Mouse (Mus musculus): ENCODE results near the gene Terf2. TPM values are rescaled to one million over a fixed set of nuclear protein-coding genes. Genes with fewer than 3 reads are reported as not detected.
"Not testable (repeated sequence)": the region's sequence is repeated elsewhere in the genome, so short reads cannot be mapped to it uniquely, and the experiment has no call there.

Gene Terf2
- polyA plus RNA-seq, 1 experiment from 2014 or later, result 26.8 TPM

DNA sequence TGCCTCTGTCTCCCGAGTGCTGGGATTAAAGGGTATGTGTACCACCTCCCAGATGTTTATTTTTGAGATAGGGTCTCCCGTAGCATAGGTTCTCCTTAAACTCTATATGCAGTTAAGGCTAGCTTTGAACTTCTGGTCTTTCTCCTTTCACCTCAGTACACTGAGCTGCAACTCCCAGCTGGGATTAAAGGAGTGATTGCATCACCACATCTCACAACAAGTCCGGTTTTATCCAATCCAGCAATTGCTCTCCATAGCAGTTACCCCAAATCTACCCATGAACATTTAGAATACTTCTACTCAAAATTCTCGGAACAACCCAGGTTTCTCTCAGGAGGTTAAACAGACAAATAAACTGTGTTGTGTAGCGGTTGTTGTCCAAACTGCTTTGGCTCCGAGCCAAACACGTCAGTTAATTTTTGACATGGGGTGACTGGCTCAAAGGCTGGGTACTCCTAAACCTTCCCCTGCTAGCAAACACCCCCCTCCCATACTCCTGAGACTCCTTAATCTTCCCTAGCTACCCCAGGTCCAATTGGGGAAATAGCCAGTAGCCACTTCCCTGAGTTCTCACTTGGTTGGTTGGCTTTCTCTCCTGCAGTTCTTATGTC, 25.4 kb upstream of the Terf2 start:
- no peak overlapping the region for H3K4me3 ChIP-seq (ENCODE audit: inconsistent target)
- H3K36me3 ChIP-seq (ENCODE audit: inconsistent target), result no peaks in the 10 kb centered on the region
- H3K79me2 ChIP-seq (ENCODE audit: inconsistent target), result no peaks in the 10 kb centered on the region
- H3K27ac ChIP-seq, result no peak overlapping the region
- 90% methylated on average over 7 of the region's 7 CpGs for WGBS (ENCODE audit: missing documents)

DNA sequence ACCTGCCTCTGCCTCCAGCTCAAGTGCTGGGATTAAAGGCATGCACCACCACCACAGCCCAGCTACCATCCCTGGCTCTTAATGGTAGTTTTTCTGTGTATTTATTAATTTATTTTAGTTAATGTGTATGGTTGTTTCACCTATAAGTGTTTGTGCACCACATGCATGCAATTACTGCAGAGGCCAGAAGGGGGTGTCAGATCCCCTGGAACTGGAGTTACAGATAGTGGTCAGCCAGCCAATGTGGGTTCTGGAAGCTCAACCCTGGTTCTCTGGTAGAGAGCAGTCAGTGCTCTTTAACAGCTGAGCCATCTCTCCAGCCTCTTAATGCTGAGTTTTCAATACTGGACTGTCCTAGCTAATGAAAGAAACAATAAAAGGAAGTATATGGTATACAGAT, 24.5 kb upstream of the Terf2 start:
- H3K4me3 ChIP-seq (ENCODE audit: inconsistent target), result no peak overlapping the region
- no peak overlapping the region for H3K27ac ChIP-seq
- no peaks in the 10 kb centered on the region for H3K36me3 ChIP-seq (ENCODE audit: inconsistent target)
- no peaks in the 10 kb centered on the region for H3K79me2 ChIP-seq (ENCODE audit: inconsistent target)

- no peak overlapping the region for H3K27ac ChIP-seq
- H3K79me2 ChIP-seq (ENCODE audit: inconsistent target), result no peaks in the 10 kb centered on the region
- H3K36me3 ChIP-seq (ENCODE audit: inconsistent target), result no peaks in the 10 kb centered on the region
- WGBS (ENCODE audit: missing documents), result 92% methylated on average over 9 of the region's 9 CpGs
- no peak overlapping the region for H3K4me3 ChIP-seq (ENCODE audit: inconsistent target)
Observed at GRCm38 (mm10) chr8:107119412-107119811, 23.1 kb upstream of the Terf2 start.

GRCm38 (mm10) chr8:107118803-107119233, 22.5 kb upstream of the Terf2 start:
- Histone ChIP-seq H3K4me3 (ENCODE audit: inconsistent target) (no peak overlapping the region), H3K79me2 (ENCODE audit: inconsistent target) (no peaks in the 10 kb centered on the region), H3K36me3 (ENCODE audit: inconsistent target) (no peaks in the 10 kb centered on the region), H3K27ac (no peak overlapping the region)
- 42% methylated on average over 7 of the region's 7 CpGs for WGBS (ENCODE audit: missing documents)

DNA sequence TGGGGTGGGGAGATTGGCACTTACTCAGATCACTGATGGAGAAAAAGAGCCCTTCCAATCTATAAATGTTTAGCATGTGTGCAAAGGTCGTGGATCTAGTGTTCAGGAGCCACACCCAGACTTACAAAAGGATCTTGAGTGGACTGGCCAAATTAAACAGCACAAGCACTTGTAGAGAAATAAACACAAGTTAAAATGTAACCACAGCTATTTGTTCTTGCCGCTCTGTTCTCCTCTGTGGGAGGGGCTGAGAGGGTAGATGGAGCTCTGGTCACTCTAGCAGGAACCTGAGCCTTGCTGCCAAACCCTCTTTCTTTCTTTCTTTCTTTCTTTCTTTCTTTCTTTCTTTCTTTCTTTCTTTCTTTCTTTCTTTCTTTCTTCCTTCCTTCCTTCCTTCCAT, 20.7 kb upstream of the Terf2 start:
- Histone ChIP-seq H3K79me2 (ENCODE audit: inconsistent target) (no peaks in the 10 kb centered on the region), H3K4me3 (ENCODE audit: inconsistent target) (no peak overlapping the region)
- WGBS (ENCODE audit: missing documents), result 100% methylated on average over 2 of the region's 2 CpGs

GRCm38 (mm10) chr8:107116023-107116422, 19.7 kb upstream of the Terf2 start:
- no peak overlapping the region for H3K4me3 ChIP-seq (ENCODE audit: inconsistent target)
- H3K27ac ChIP-seq, result no peak overlapping the region
- 12% methylated on average over 11 of the region's 11 CpGs for WGBS (ENCODE audit: missing documents)
- no peaks in the 10 kb centered on the region for H3K79me2 ChIP-seq (ENCODE audit: inconsistent target)
- no peaks in the 10 kb centered on the region for H3K36me3 ChIP-seq (ENCODE audit: inconsistent target)

More for the DNA sequence above, 20.7 kb upstream of the Terf2 start:
- no peak overlapping the region for H3K27ac ChIP-seq
- no peaks in the 10 kb centered on the region for H3K36me3 ChIP-seq (ENCODE audit: inconsistent target)

DNA sequence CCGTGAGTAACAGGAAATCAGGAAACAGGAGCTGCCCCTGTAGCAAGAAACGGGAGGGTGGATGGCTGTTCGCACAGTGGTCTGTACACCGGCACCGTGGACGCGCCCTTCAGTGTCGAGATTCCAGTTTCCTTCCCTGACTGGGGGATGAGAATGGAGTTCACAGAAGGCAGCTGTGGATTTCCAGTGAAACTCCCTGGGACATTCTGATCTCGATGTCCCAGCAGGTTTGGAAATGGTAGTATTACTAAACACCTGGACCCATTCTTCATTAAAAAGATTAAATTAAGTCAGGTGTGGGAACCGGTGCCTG, 18.6 kb upstream of the Terf2 start:
- H3K27ac ChIP-seq, result no peak overlapping the region
- no peak overlapping the region for H3K4me3 ChIP-seq (ENCODE audit: inconsistent target)
- 50% methylated on average over 10 of the region's 10 CpGs for WGBS (ENCODE audit: missing documents)
- H3K36me3 ChIP-seq (ENCODE audit: inconsistent target), result no peaks in the 10 kb centered on the region
- no peaks in the 10 kb centered on the region for H3K79me2 ChIP-seq (ENCODE audit: inconsistent target)

DNA sequence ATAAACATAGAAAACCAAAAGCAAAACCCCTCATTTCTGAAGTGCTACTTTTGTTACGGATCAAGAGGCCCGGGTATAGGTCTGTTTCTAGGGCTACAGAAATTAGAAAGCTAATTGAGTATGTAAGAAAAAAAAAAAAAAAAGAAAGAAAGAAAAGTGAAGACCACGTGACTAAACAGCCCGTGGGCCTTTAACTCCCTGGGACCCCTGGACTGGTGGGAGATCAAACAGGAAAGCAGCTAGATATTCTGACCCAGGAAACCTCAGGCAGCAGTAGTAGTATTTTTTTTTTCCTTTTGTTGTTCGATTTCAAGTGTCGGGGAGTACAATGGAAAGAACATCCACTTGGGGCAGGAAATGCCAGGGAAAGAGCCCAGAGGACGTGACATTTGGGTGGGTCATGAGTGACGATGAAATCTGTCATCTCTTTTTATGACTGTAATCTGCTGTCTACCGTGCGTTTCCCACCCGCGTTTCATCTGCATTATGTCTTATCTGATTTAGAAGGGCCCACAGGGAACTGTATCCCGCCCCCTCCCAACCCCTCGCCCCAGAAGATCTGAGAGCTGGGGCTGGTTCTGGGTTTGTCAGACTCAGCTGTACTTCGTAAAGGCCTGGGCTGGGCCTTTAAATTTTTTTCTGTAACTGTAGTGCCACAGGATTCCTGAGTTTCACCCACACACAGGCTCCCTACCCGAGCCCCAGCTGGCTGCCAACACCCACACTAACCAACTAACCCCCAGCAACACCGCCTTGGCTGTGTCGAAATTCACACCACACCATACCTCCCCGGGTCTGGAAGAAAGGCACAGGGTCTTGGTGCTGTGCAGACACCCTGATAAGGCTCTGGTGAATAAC, 18.0 kb upstream of the Terf2 start:
- no peak overlapping the region for H3K4me3 ChIP-seq (ENCODE audit: inconsistent target)
- WGBS (ENCODE audit: missing documents), result 49% methylated on average over 19 of the region's 19 CpGs
- no peaks in the 10 kb centered on the region for H3K36me3 ChIP-seq (ENCODE audit: inconsistent target)
- H3K27ac ChIP-seq, result no peak overlapping the region
- H3K79me2 ChIP-seq (ENCODE audit: inconsistent target), result no peaks in the 10 kb centered on the region

- Histone ChIP-seq H3K27ac (no peak overlapping the region), H3K79me2 (ENCODE audit: inconsistent target) (no peaks in the 10 kb centered on the region), H3K4me3 (ENCODE audit: inconsistent target) (no peak overlapping the region), H3K36me3 (ENCODE audit: inconsistent target) (no peaks in the 10 kb centered on the region)
- WGBS (ENCODE audit: missing documents), result 89% methylated on average over 3 of the region's 4 CpGs
Observed at GRCm38 (mm10) chr8:107113209-107113608, 16.9 kb upstream of the Terf2 start.

DNA sequence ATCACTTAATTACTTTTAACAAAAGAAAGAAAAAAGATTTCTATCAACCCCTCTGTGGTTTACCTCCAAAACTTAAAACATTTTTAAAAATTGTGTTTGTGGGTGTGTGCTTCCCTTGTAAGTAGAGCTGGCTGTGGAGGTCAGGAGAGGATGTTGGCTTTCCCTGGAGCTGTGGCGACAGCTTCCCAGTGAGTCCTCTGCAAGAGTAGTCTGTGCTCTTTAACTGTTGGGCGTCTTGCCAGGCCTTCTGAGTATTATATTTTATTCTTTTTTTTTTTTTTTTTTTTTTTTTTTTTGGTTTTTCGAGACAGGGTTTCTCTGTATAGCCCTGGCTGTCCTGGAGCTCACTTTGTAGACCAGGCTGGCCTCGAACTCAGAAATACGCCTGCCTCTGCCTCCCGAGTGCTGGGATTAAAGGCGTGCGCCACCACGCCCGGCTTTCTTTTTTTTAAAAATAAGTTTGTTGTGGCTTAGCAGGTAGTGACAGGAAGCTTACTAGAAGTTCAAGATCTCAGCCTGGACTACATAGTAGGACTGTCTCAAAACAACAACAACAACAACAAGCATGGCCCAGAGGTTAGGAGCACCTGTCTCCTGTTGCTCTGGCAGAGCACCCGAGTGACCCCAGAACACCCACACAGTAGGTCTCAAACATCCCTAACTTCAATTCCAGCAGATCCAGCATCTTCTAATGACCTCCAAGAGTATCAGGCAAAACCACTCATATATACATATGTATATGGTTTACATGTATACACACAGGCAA, 15.2 kb upstream of the Terf2 start:
- Histone ChIP-seq H3K79me2 (ENCODE audit: inconsistent target) (no peaks in the 10 kb centered on the region), H3K27ac (no peak overlapping the region), H3K36me3 (ENCODE audit: inconsistent target) (no peaks in the 10 kb centered on the region), H3K4me3 (ENCODE audit: inconsistent target) (no peak overlapping the region)
- 88% methylated on average over 10 of the region's 11 CpGs for WGBS (ENCODE audit: missing documents)

DNA sequence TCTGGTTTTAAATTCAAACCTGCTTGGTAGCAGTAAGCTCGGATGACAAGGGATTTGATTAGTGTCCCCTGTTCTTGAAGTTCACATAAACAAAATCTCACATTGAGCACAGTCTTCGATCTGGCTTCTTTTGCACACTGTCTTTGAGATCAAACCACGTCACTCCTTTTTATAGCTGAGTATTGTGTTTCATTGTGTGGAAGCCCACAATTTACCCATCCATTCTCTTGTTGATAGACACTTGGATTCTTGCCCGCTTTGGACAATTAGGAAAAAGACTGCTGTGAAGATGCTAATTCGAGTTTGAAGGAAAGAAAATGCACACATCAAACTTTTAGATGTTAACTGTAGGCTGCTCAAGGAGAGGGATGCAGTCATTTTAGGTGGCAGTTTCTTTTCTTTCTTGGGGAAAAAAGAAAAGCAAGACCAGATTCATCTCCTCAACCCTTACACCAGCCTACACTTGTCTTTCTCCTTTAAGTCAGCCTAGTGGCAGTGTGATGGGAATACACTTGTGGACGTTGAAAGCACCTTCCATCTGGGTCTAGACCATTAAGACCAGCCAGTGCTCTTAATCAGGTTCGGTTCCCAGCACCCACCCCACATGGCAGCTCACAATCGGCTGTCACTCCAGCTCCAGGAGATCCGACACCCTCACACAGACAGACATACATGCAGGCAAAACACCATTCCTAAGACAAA, 14.4 kb upstream of the Terf2 start:
- no peaks in the 10 kb centered on the region for H3K79me2 ChIP-seq (ENCODE audit: inconsistent target)
- H3K27ac ChIP-seq, result no peak overlapping the region
- 93% methylated on average over 9 of the region's 9 CpGs for WGBS (ENCODE audit: missing documents)
- H3K36me3 ChIP-seq (ENCODE audit: inconsistent target), result no peaks in the 10 kb centered on the region
- H3K4me3 ChIP-seq (ENCODE audit: inconsistent target), result no peak overlapping the region

DNA sequence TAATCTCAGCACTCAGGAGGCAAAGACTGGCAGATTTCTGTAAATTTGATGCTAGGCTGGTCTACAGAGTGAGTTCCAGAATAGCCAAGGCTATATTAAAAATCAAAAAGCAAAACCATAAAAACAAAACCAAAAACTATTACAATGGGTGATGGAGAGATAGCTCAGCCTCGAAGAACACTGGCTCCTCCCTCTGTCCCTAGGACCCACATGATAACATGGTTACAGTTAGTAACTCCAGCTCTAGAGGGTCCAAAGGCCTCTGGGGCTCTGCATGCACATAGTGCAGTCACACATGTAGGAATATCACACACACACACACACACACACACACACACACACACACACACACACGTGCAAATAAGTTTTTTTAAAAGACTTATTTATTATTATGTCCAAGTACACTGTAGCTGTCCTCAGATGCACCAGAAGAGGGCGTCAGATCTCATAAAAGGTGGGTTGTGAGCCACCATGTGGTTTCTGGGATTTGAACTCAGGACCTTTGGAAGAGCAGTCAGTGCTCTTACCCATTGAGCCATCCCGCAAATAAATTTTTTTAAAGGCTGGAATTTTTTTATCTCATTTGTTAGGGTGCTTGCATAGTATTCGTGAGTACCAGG, 13.6 kb upstream of the Terf2 start:
- Histone ChIP-seq H3K27ac (no peak overlapping the region), H3K36me3 (ENCODE audit: inconsistent target) (no peaks in the 10 kb centered on the region), H3K79me2 (ENCODE audit: inconsistent target) (no peaks in the 10 kb centered on the region), H3K4me3 (ENCODE audit: inconsistent target) (no peak overlapping the region)
- 87% methylated on average over 5 of the region's 5 CpGs for WGBS (ENCODE audit: missing documents)

- Histone ChIP-seq H3K27ac (no peak overlapping the region), H3K36me3 (ENCODE audit: inconsistent target) (no peaks in the 10 kb centered on the region), H3K4me3 (ENCODE audit: inconsistent target) (no peak overlapping the region), H3K79me2 (ENCODE audit: inconsistent target) (no peaks in the 10 kb centered on the region)
- WGBS (ENCODE audit: missing documents), result 93% methylated on average over 23 of the region's 23 CpGs
Observed at GRCm38 (mm10) chr8:107108978-107109720, 12.8 kb upstream of the Terf2 start.

DNA sequence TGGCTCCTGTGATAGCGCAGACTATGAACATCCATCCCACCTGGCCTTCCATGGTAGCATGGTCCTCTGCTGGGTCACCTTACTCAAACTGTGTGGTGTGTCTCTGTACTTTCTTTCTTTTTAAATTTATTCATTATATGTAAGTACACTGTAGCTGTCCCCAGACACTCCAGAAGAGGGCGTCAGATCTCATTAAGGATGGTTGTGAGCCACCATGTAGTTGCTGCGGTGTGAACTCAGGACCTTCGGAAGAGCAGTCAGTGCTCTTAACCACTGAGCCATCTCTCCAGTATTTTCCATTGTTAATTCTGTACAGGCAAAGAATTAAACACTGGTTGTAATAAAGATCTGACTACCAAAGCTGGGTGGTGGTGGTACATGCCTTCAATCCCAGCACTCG, 11.7 kb upstream of the Terf2 start:
- not testable (repeated sequence) for H3K36me3 ChIP-seq (ENCODE audit: inconsistent target); H3K4me3 ChIP-seq (ENCODE audit: inconsistent target); H3K79me2 ChIP-seq (ENCODE audit: inconsistent target); H3K27ac ChIP-seq
- 96% methylated on average over 5 of the region's 5 CpGs for WGBS (ENCODE audit: missing documents)

Data from macrophage (primary cell).